14 mouse cellular contexts compared by ENCODE assay signal in genomic region chr13:99394694-99395093, GRCm38 (mm10). TPM values are rescaled to one million over a fixed set of nuclear protein-coding genes. Genes with fewer than 3 reads are reported as not detected.
DNase-seq lines count a peak whose midpoint lies in the region; ATAC-seq and TF ChIP-seq lines count a peak whose summit lies in the region.
"Had no signal": no experiment of that assay in that cellular context is flagged by ENCODE, and none has a peak within 500 bp of the region (broad histone marks: within the 10 kb centered on the region; RNA-seq: fewer than 3 reads in every experiment).

No protein-coding gene starts in this region.

- no peak for DNase-seq in heart, postnatal 4 days
- no peak for DNase-seq in layer of hippocampus, adult 2 months (ENCODE audit: low spot score in 2 of 2)
- no peak for DNase-seq in layer of hippocampus, postnatal 25 days (ENCODE audit: extremely low spot score in 1 of 2, low spot score in 1 of 2)
- DNase-seq in kidney, postnatal 36 days = peak; percentile 17 to 33
- no peak for DNase-seq in thymus, postnatal 25 days
- DNase-seq: cerebellum, adult 9-10 months; lung, adult 18-20 months; retina, postnatal 1 day had no signal

- H3K4me2 ChIP-seq in heart, embryonic 12.5 days = no peak overlapping the region
- H3K4me2 ChIP-seq: forebrain, embryonic 13.5 days; neural tube, embryonic 12.5 days had no signal

- peaks cover 33% of the 10 kb centered on the region for H3K4me1 ChIP-seq in heart, embryonic 12.5 days (replicated peaks)
- peaks cover 5% of the 10 kb centered on the region for H3K4me1 ChIP-seq in cortical plate, adult 2 months (ENCODE audit: control insufficient read depth, insufficient read depth, low read length)

- H3K27ac ChIP-seq in heart, embryonic 12.5 days (ENCODE audit: poor library complexity, severe bottlenecking) = peak overlapping the region; percentile 77; the same call in 1 of the 2 replicates
- H3K27ac ChIP-seq in layer of hippocampus, adult 2 months = no peak overlapping the region
- H3K27ac ChIP-seq in cortical plate, adult 2 months (ENCODE audit: insufficient read depth, low read length) = no peak overlapping the region
- H3K27ac ChIP-seq: forebrain, embryonic 13.5 days; neural tube, embryonic 12.5 days had no signal

- H3K27me3 ChIP-seq in heart, embryonic 12.5 days (replicated peaks) = no peaks in the 10 kb centered on the region
- H3K27me3 ChIP-seq: CH12.LX; forebrain, embryonic 13.5 days; neural tube, embryonic 12.5 days had no signal

- no peak for ATAC-seq in heart, embryonic 12.5 days (ENCODE audit: insufficient number of reproducible peaks, low FRiP score)
- ATAC-seq in CD4-positive, CD25-positive, alpha-beta regulatory T cell, adult 4 months = no peak
- ATAC-seq: forebrain, embryonic 13.5 days had no signal

- peaks cover 9% of the 10 kb centered on the region for H3K36me3 ChIP-seq in heart, embryonic 12.5 days
- H3K36me3 ChIP-seq: neural tube, embryonic 12.5 days had no signal

- no peak overlapping the region for H3K4me3 ChIP-seq in heart, embryonic 12.5 days
- no peak overlapping the region for H3K4me3 ChIP-seq in layer of hippocampus, adult 2 months
- H3K4me3 ChIP-seq in cortical plate, adult 2 months (ENCODE audit: insufficient read depth, low read length) = no peak overlapping the region
- H3K4me3 ChIP-seq: forebrain, embryonic 13.5 days; neural tube, embryonic 12.5 days had no signal

- WGBS in heart, embryonic 12.5 days = 63% methylated on average over 3 of the region's 3 CpGs

- no peaks in the 10 kb centered on the region for H3K9me3 ChIP-seq in heart, embryonic 12.5 days (replicated peaks)
- H3K9me3 ChIP-seq: forebrain, embryonic 13.5 days; neural tube, embryonic 12.5 days had no signal

- TF ChIP-seq POLR2A in cortical plate, adult 2 months (IDR thresholded peaks at IDR 0.05; ENCODE audit: extremely low read depth, insufficient read depth, low read length) = no peak

- H3K9ac ChIP-seq in heart, embryonic 12.5 days = peak overlapping the region; percentile 13; the same call in 1 of the 2 replicates
- H3K9ac ChIP-seq: forebrain, embryonic 13.5 days; neural tube, embryonic 12.5 days had no signal

- TF ChIP-seq CTCF in layer of hippocampus, adult 2 months (conservative IDR thresholded peaks at IDR 0.05) = peak; percentile 59
- TF ChIP-seq CTCF in cortical plate, adult 2 months (IDR thresholded peaks at IDR 0.05; ENCODE audit: extremely low read depth, insufficient read depth, low read length) = 0 out of 2 replicates have a peak, but pooled peaks have one; percentile 6

RNA-seq across cellular contexts. Expression of gene Mrps27, which starts 50.1 kb away (rescaled TPM):
- 72.6 and 73.0 TPM in 2 replicates for polyA plus RNA-seq in heart, embryonic 12.5 days (2016; fragmentation: Nextera tagmentation; extraction: Ambion mirVana)
- 10 to 100 TPM; 50.9 to 52.2 TPM for total RNA-seq in heart, postnatal 4 days (2021)
- 10 to 100 TPM; 23.2 to 26.3 TPM for total RNA-seq in layer of hippocampus, adult 2 months (2021)
- 10 to 100 TPM; 26.5 to 28.4 TPM for total RNA-seq in layer of hippocampus, postnatal 25 days (2021)
- polyA plus RNA-seq in cortical plate, adult 2 months (2012; rRNA removed) = 32.2 and 33.7 TPM in 2 replicates
- polyA plus RNA-seq in CD4-positive, CD25-positive, alpha-beta regulatory T cell, adult 4 months (2017; shearing (Covaris generic)) = 10 to 100 TPM; 31.0 to 48.0 TPM

RNA-seq across cellular contexts. Expression of gene Ptcd2, which starts 50.2 kb away (rescaled TPM):
- 56.0 and 56.3 TPM in 2 replicates for polyA plus RNA-seq in heart, embryonic 12.5 days (2016; fragmentation: Nextera tagmentation; extraction: Ambion mirVana)
- 10 to 100 TPM; 37.9 to 40.6 TPM for total RNA-seq in heart, postnatal 4 days (2021)
- 10 to 100 TPM; 28.8 to 30.5 TPM for total RNA-seq in layer of hippocampus, adult 2 months (2021)
- total RNA-seq in layer of hippocampus, postnatal 25 days (2021) = 10 to 100 TPM; 28.2 to 33.0 TPM
- polyA plus RNA-seq in cortical plate, adult 2 months (2012; rRNA removed) = 32.4 and 35.3 TPM in 2 replicates
- polyA plus RNA-seq in CD4-positive, CD25-positive, alpha-beta regulatory T cell, adult 4 months (2017; shearing (Covaris generic)) = 10 to 100 TPM; 62.9 to 72.4 TPM

Comparison
In these comparisons a context has a peak if more than half of its experiments do, and no peak if none do; other contexts are left out.
1. DNase-seq: peak in kidney, postnatal 36 days (2 of 2); none in heart, postnatal 4 days (single experiment), layer of hippocampus, adult 2 months (0 of 2), layer of hippocampus, postnatal 25 days (0 of 2) and thymus, postnatal 25 days (single experiment).